Mouse (Mus musculus) Patski (cell line): ENCODE measurements around the gene Rap2b. TPM values are rescaled to one million over a fixed set of nuclear protein-coding genes. Genes with fewer than 3 reads are reported as not detected.

Experiments
- ATAC-seq: fragments of 100-300 bp; one replicate; pipeline ENCODE4 v1.8.0; 2021
- CTCF ChIA-PET: fragments of 350-600 bp; sonication (Branson Sonifier 250); formaldehyde crosslinking; loops from one replicate; lab custom pipeline; 2022; ENCODE audit warnings: inconsistent platforms; lab: Charles Lee
- POLR2A ChIA-PET: fragments of 350-600 bp; sonication (Branson Sonifier 250); formaldehyde crosslinking; loops from one replicate; lab custom pipeline; 2022; ENCODE audit warnings: antibody characterized with exemption, inconsistent platforms; lab: Charles Lee
- DNase-seq: peaks from one replicate; pipeline ENCODE4 v3.0.0-alpha.2; 2011; ENCODE audit warnings: low read depth, low spot score
- H3K27me3 ChIP-seq: fragments of 371-371 bp; one replicate; pipeline ENCODE4 v1.5.1; 2021
- CTCF ChIP-seq: fragments of 100-300 bp; IDR thresholded peaks from one replicate; pipeline ENCODE4 v1.5.1; 2021
- in situ Hi-C: fragments of 300-500 bp; cut with MboI; formaldehyde crosslinking; loops from 3 replicates; pipeline ENCODE4 v1.11.1; 2018; ENCODE audit warnings: low pct_unique_long_range_greater_than_20kb, mixed read lengths
- polyA plus RNA-seq: library from polyadenylated mRNA; unstranded; gene quantifications from one replicate; pipeline ENCODE4 v1.2.3, GENCODE M21; 2021

Rap2b gene
- 8.1 TPM for polyA plus RNA-seq

- POLR2A ChIA-PET: no interaction called here
- in situ Hi-C loops: loop anchor here (5.0 to 10.0 kb wide), 2 partner anchors 84 to 473 kb away; no protein-coding TSS in a partner anchor
- ATAC-seq (no peak), DNase-seq (no peak)
- CTCF ChIA-PET: interaction anchor here (0.8 to 2.5 kb wide), 8 partner anchors 9 to 478 kb away, joined by 3 to 7 read pairs (median 4); no protein-coding TSS in a partner anchor
- no peak for TF ChIP-seq CTCF
- H3K27me3 ChIP-seq: no peaks in the 10 kb centered on the region
Observed at GRCm38 (mm10) chr3:61361338-61361737, at the start of gene Rap2b. Gene Rap2b (plus strand): TSS chr3:61361638.

GRCm38 (mm10) chr3:61315002-61315401 lies 46.4 kb upstream of the Rap2b start:
- no peak for TF ChIP-seq CTCF
- in situ Hi-C loops: no loop called here
- ATAC-seq: no peak
- ChIA-PET POLR2A (no interaction called here), CTCF (interaction anchor here (1.0 to 4.9 kb wide), 4 partner anchors 9 to 47 kb away, joined by 3 to 18 read pairs (median 4); no protein-coding TSS in a partner anchor)
- H3K27me3 ChIP-seq: no peaks in the 10 kb centered on the region
- DNase-seq: no peak

- ATAC-seq (no peak), DNase-seq (no peak)
- no peak for TF ChIP-seq CTCF
- in situ Hi-C loops: no loop called here
- no peaks in the 10 kb centered on the region for H3K27me3 ChIP-seq
- CTCF ChIA-PET: interaction anchor here (0.9 kb wide), 1 partner anchor 9 kb away, joined by 3 read pairs; no protein-coding TSS in a partner anchor
- POLR2A ChIA-PET: no interaction called here
Observed at GRCm38 (mm10) chr3:61320031-61320430, 41.4 kb upstream of the Rap2b start.

- ATAC-seq (no peak), DNase-seq (no peak)
- in situ Hi-C loops: no loop called here
- no peak for TF ChIP-seq CTCF
- ChIA-PET POLR2A (interaction anchor here (1.2 kb wide), 1 partner anchor 19 kb away, joined by 3 read pairs; no protein-coding TSS in a partner anchor), CTCF (no interaction called here)
- H3K27me3 ChIP-seq: no peaks in the 10 kb centered on the region
Observed at GRCm38 (mm10) chr3:61321632-61322031, 39.8 kb upstream of the Rap2b start.

- ChIA-PET POLR2A (no interaction called here), CTCF (no interaction called here)
- ATAC-seq: no peak
- H3K27me3 ChIP-seq: no peaks in the 10 kb centered on the region
- in situ Hi-C loops: no loop called here
- TF ChIP-seq CTCF: no peak
- no peak for DNase-seq
Observed at GRCm38 (mm10) chr3:61336205-61336604, 25.2 kb upstream of the Rap2b start.

GRCm38 (mm10) chr3:61337230-61337629 lies 24.2 kb upstream of the Rap2b start:
- ATAC-seq: no peak
- CTCF ChIA-PET: interaction anchor here (1.4 to 2.2 kb wide), 3 partner anchors 15 to 49 kb away, joined by 3 to 6 read pairs (median 6); no protein-coding TSS in a partner anchor
- H3K27me3 ChIP-seq: no peaks in the 10 kb centered on the region
- in situ Hi-C loops: no loop called here
- POLR2A ChIA-PET: no interaction called here
- DNase-seq: no peak
- no peak for TF ChIP-seq CTCF

- POLR2A ChIA-PET: interaction anchor here (0.9 to 1.5 kb wide), 2 partner anchors 19 to 26 kb away, joined by 3 to 5 read pairs; partner anchors contain the start of gene B430305J03Rik
- in situ Hi-C loops: no loop called here
- peak; percentile 77 for ATAC-seq
- no peaks in the 10 kb centered on the region for H3K27me3 ChIP-seq
- CTCF ChIA-PET: interaction anchor here (1.0 to 1.5 kb wide), 3 partner anchors 22 to 27 kb away, joined by 3 to 4 read pairs (median 4); no protein-coding TSS in a partner anchor
- DNase-seq: peak; percentile 88
- no peak for TF ChIP-seq CTCF
Observed at GRCm38 (mm10) chr3:61340321-61340720, 21.1 kb upstream of the Rap2b start.

GRCm38 (mm10) chr3:61344031-61344430 lies 17.4 kb upstream of the Rap2b start:
- in situ Hi-C loops: no loop called here
- ChIA-PET POLR2A (interaction anchor here (0.6 kb wide), 1 partner anchor 52 kb away, joined by 3 read pairs; no protein-coding TSS in a partner anchor), CTCF (interaction anchor here (0.6 to 3.0 kb wide), 6 partner anchors 12 to 56 kb away, joined by 3 to 10 read pairs (median 4); no protein-coding TSS in a partner anchor)
- ATAC-seq (peak; percentile 93), DNase-seq (peak; percentile 99)
- H3K27me3 ChIP-seq: no peaks in the 10 kb centered on the region
- no peak for TF ChIP-seq CTCF

- POLR2A ChIA-PET: no interaction called here
- in situ Hi-C loops: no loop called here
Observed at GRCm38 (mm10) chr3:61345636-61346035, 15.8 kb upstream of the Rap2b start.

GRCm38 (mm10) chr3:61348036-61348614 lies 13.3 kb upstream of the Rap2b start:
- in situ Hi-C loops: no loop called here
- no peak for TF ChIP-seq CTCF
- ChIA-PET POLR2A (interaction anchor here (0.7 kb wide), 1 partner anchor 666 kb away, joined by 3 read pairs; no protein-coding TSS in a partner anchor), CTCF (interaction anchor here (1.1 kb wide), 1 partner anchor 13 kb away, joined by 3 read pairs; the partner anchor contains the start of gene Rap2b)
- no peaks in the 10 kb centered on the region for H3K27me3 ChIP-seq
- no peak for ATAC-seq
- no peak for DNase-seq

More at GRCm38 (mm10) chr3:61345636-61346035, 15.8 kb upstream of the Rap2b start:
- ATAC-seq (no peak), DNase-seq (no peak)
- no peaks in the 10 kb centered on the region for H3K27me3 ChIP-seq
- CTCF ChIA-PET: interaction anchor here (1.6 to 1.7 kb wide), 2 partner anchors 18 to 77 kb away, joined by 4 read pairs; no protein-coding TSS in a partner anchor
- TF ChIP-seq CTCF: no peak

GRCm38 (mm10) chr3:61349433-61349832 lies 12.0 kb upstream of the Rap2b start:
- no peak for TF ChIP-seq CTCF
- ATAC-seq: no peak
- in situ Hi-C loops: no loop called here

More at GRCm38 (mm10) chr3:61349433-61349832, 12.0 kb upstream of the Rap2b start:
- POLR2A ChIA-PET: no interaction called here
- DNase-seq: no peak
- no peaks in the 10 kb centered on the region for H3K27me3 ChIP-seq
- CTCF ChIA-PET: no interaction called here
